Mouse (Mus musculus) macrophage (primary cell): ENCODE results near the gene Gm29554. TPM values are rescaled to one million over a fixed set of nuclear protein-coding genes. Genes with fewer than 3 reads are reported as not detected.
"Not testable (repeated sequence)": the region's sequence is repeated elsewhere in the genome, so short reads cannot be mapped to it uniquely, and the experiment has no call there.

Experiments used
- H3K27ac ChIP-seq: fragments of 350-480 bp; formaldehyde crosslinking; 2 replicates; pipeline ENCODE4 v1.9.0; 2021
- H3K36me3 ChIP-seq: fragments of 350-480 bp; formaldehyde crosslinking; 2 replicates; pipeline ENCODE4 v1.9.0; 2021; ENCODE audit errors: inconsistent target
- H3K4me3 ChIP-seq: fragments of 350-480 bp; formaldehyde crosslinking; 2 replicates; pipeline ENCODE4 v1.9.0; 2021; ENCODE audit errors: inconsistent target
- H3K79me2 ChIP-seq: fragments of 350-480 bp; formaldehyde crosslinking; 2 replicates; pipeline ENCODE4 v1.9.0; 2021; ENCODE audit errors: inconsistent target
- WGBS: methylation state at CpG from one replicate; pipeline ENCODE4 v1.1.7; 2026; ENCODE audit warnings: inconsistent platforms; ENCODE audit not compliant: missing documents; 5-methylcytosine and 5-hydroxymethylcytosine counted together
- polyA plus RNA-seq: library from polyadenylated mRNA; stranded (reverse); fragments of 250-400 nt; gene quantifications from 3 replicates; pipeline ENCODE4 v1.2.4, GENCODE M21; 2018; ENCODE audit warnings: inconsistent platforms
- total RNA-seq, 78 experiments: library from RNA; depleted of rRNA; stranded (reverse); fragments of 250-400 nt; gene quantifications; 1 replicate in 9 of 78; 2 replicates in 24 of 78; 3 replicates in 43 of 78; 4 replicates in 2 of 78; pipeline ENCODE4 v1.2.4; 2018; ENCODE audit warnings: inconsistent platforms in 56 of 78

Gm29554 gene
- not detected for total RNA-seq (2018; cell fraction: chromatin; rRNA removed)
- not detected for total RNA-seq (2018; cell fraction: cytosol; rRNA removed)
- not detected for total RNA-seq (2018; cell fraction: nucleus; rRNA removed)
- not detected in 3 replicates for polyA plus RNA-seq

DNA sequence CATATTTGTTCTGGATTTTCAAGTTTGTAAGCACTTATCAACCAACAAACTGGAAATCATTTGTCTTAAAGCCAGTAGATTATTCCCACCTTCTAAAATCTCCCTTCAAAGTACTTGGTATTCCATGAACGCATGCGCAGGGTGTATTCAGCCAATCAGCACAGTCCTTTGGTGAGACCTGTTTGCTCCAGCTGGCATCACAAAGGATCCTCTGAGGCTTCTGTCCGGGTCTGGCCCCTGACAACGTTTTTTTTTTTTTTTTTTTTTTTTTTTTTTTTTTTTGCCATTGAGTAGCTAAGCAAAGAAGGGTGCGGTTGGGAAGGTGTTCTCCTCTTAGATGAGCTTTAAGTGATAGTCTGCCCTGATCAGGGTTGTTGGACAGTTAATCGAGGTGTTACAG lies at the start of gene Gm29554:
Gene Gm29554 (plus strand): TSS at position 301 of the 400 bp plus-strand sequence.
- not testable (repeated sequence) for H3K4me3 ChIP-seq, H3K27ac ChIP-seq, H3K36me3 ChIP-seq, H3K79me2 ChIP-seq
- no CpG with 5 or more reads among the region's 6 CpGs for WGBS

Other genes with a start within 250 kb of the Gm29554 start
- gene Gm20812, start 108.0 kb downstream of the Gm29554 start, polyA plus RNA-seq, result not detected in 3 replicates